Mouse (Mus musculus) retina, adult 2 months (tissue): ENCODE data around the gene Tnpo2.

Experiments used
- DNase-seq: peaks from one replicate; pipeline ENCODE4 v3.0.0-alpha.2; 2012; ENCODE audit warnings: low read depth, low spot score

The Tnpo2 gene

GRCm38 (mm10) chr8:85027516-85027855 lies 9.2 kb upstream of the Tnpo2 start:
- DNase-seq: no peak

GRCm38 (mm10) chr8:85027922-85028321 lies 8.8 kb upstream of the Tnpo2 start:
- no peak for DNase-seq

GRCm38 (mm10) chr8:85029271-85029670 lies 7.4 kb upstream of the Tnpo2 start:
- no peak for DNase-seq

- no peak for DNase-seq
Measured at GRCm38 (mm10) chr8:85032622-85033311, 3.9 kb upstream of the Tnpo2 start.

GRCm38 (mm10) chr8:85033867-85034266 lies 2.8 kb upstream of the Tnpo2 start:
- no peak for DNase-seq

GRCm38 (mm10) chr8:85034764-85035163 lies 2.0 kb upstream of the Tnpo2 start:
- peak; percentile 61 for DNase-seq

- no peak for DNase-seq
Measured at GRCm38 (mm10) chr8:85035165-85035727, 1.5 kb upstream of the Tnpo2 start.

GRCm38 (mm10) chr8:85035728-85036310 lies 896 bp upstream of the Tnpo2 start:
- DNase-seq: no peak

GRCm38 (mm10) chr8:85036381-85036717 lies 366 bp upstream of the Tnpo2 start:
- no peak for DNase-seq

- no peak for DNase-seq
Measured at GRCm38 (mm10) chr8:85037366-85037680, 608 bp downstream of the Tnpo2 start.

GRCm38 (mm10) chr8:85037681-85038531 lies 1.2 kb downstream of the Tnpo2 start:
- no peak for DNase-seq

- no peak for DNase-seq
Measured at GRCm38 (mm10) chr8:85043619-85044018, 6.9 kb downstream of the Tnpo2 start.

- no peak for DNase-seq
Measured at GRCm38 (mm10) chr8:85057367-85057766, 20.7 kb downstream of the Tnpo2 start.

GRCm38 (mm10) chr8:85059879-85060616 lies 23.3 kb downstream of the Tnpo2 start, which contains the start of gene Fbxw9:
Fbxw9 (plus strand) TSS chr8:85060055.
- DNase-seq: peak; percentile 91

GRCm38 (mm10) chr8:85062603-85063002 lies 25.9 kb downstream of the Tnpo2 start:
- no peak for DNase-seq

GRCm38 (mm10) chr8:85065213-85065612 lies 28.5 kb downstream of the Tnpo2 start:
- no peak for DNase-seq

- DNase-seq: no peak
Measured at GRCm38 (mm10) chr8:85067155-85067554, 30.4 kb downstream of the Tnpo2 start.

- no peak for DNase-seq
Measured at GRCm38 (mm10) chr8:85067982-85068381, 31.3 kb downstream of the Tnpo2 start, which contains the start of gene Gm5741. Gm5741 (minus strand) TSS chr8:85067982.

GRCm38 (mm10) chr8:85071041-85071440 lies 34.3 kb downstream of the Tnpo2 start:
- no peak for DNase-seq

GRCm38 (mm10) chr8:85071514-85072281 lies 35.0 kb downstream of the Tnpo2 start, which contains the start of gene Dhps:
Dhps (plus strand) TSS chr8:85071757.
- DNase-seq: peak; percentile 76

- no peak for DNase-seq
Measured at GRCm38 (mm10) chr8:85072364-85072929, 35.7 kb downstream of the Tnpo2 start.
